Mouse (Mus musculus) kidney, postnatal 4 days (tissue): ENCODE measurements around the gene Dolpp1.
A peak's percentile ranks its signal among the peaks of the same experiment; 100 is the strongest.

Experiments
- DNase-seq, 2 experiments: peaks; one replicate each; pipeline ENCODE4 v3.0.0; 2021; ENCODE audit warnings: mixed read lengths in 2 of 2

Gene Dolpp1

GRCm38 (mm10) chr2:30392114-30392576 is at the start of gene Dolpp1:
Gene Dolpp1 (plus strand): TSS chr2:30392254.
- DNase-seq: peak; percentile 96 to 99

GRCm38 (mm10) chr2:30342544-30342943 is 49.5 kb upstream of the Dolpp1 start:
- no peak for DNase-seq

- DNase-seq: peak in 1 of 2 experiments; percentile 33
Observed at GRCm38 (mm10) chr2:30343601-30344137, 48.4 kb upstream of the Dolpp1 start.

- DNase-seq: no peak
Observed at GRCm38 (mm10) chr2:30345971-30346676, 45.9 kb upstream of the Dolpp1 start.

DNA sequence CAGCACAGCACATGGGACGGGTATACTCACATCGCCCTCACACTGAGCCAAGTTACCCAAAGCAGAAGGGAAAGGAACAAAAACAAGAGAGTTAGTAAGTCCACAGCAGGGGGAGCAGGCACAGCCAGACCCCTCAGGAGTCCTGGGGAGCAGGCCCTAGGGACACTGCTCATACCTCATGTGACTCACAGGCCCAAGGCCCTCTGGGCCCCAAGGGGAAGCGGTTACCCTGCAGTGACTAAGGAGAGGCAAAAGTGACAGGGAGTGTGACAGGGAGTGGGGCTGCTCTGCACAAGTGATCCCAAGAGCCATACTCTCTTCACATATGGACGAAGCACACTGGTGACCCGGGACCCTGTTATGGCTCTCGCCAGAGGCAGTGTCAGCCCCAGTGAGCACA is 42.9 kb upstream of the Dolpp1 start:
- DNase-seq: no peak

GRCm38 (mm10) chr2:30351149-30351548 is 40.9 kb upstream of the Dolpp1 start:
- DNase-seq: peak in 1 of 2 experiments; percentile 37

GRCm38 (mm10) chr2:30355861-30356260 is 36.2 kb upstream of the Dolpp1 start:
- DNase-seq: no peak

DNA sequence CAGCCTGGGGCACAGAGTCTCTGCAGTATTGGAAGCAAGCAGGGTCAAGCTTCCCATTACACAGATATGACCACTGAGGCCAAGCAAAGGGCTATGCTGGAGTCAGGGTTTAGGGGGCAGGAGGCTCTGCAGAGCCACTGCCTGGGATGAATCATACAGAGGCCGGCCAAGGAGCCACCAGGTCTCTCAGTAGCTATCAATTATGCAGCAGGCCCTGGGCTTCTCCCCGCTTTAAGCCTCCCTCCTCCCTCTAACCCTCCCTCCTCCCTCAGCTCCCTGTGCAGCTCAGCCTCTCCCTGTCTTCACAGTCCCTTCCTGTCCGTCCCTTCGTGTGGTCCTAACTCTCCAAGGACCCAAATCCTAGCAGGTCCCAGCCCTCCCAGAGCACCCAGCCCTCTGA is 35.8 kb upstream of the Dolpp1 start:
- DNase-seq: no peak

- DNase-seq: no peak
Observed at GRCm38 (mm10) chr2:30356906-30357305, 35.1 kb upstream of the Dolpp1 start.

DNA sequence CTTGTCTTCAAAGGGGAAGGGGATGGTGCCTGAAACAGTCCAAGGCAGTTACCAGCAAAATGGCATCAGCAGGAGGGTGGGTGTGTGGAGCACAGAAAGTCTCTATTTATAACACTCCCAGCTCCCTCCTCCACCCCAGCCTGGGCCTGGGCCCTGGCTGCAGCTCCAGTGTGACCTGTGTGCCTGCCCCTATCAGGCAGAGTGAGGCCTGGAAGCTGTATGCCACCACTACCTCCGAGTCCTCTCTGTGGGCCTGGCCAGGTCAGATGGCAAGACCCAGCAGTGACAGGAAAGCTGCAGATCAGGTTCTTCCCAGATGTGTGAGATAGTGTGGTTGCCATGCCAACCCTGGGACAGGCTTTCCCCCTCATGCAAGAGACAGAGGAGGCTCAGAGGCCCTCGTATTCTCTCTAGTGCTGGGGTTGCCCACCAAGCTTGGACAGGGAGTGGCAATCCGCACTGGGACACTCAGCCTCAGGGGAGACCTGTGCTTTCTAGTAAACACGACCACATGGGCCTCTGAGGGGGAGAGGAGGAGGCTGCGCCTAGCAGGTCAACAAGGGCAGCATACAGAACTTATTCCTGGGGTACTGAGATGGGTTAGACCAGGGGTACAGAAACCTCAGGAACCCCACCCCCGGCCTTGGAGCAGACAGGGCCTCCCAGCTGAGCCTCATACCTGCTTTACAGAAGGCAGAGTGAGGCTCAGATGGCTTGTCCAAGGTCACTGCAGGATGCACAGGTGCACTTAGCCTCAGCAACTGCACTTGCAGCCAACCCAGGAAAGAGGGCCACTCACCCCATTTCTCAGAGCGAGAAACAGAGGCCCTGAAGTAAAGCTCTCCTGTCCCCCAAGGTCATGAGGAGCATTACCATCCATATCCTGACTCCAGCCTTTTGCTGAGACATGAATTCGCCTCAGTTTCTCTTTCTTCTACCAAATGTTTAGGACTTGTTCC is 34.2 kb upstream of the Dolpp1 start:
- DNase-seq: peak in 1 of 2 experiments; percentile 27

DNA sequence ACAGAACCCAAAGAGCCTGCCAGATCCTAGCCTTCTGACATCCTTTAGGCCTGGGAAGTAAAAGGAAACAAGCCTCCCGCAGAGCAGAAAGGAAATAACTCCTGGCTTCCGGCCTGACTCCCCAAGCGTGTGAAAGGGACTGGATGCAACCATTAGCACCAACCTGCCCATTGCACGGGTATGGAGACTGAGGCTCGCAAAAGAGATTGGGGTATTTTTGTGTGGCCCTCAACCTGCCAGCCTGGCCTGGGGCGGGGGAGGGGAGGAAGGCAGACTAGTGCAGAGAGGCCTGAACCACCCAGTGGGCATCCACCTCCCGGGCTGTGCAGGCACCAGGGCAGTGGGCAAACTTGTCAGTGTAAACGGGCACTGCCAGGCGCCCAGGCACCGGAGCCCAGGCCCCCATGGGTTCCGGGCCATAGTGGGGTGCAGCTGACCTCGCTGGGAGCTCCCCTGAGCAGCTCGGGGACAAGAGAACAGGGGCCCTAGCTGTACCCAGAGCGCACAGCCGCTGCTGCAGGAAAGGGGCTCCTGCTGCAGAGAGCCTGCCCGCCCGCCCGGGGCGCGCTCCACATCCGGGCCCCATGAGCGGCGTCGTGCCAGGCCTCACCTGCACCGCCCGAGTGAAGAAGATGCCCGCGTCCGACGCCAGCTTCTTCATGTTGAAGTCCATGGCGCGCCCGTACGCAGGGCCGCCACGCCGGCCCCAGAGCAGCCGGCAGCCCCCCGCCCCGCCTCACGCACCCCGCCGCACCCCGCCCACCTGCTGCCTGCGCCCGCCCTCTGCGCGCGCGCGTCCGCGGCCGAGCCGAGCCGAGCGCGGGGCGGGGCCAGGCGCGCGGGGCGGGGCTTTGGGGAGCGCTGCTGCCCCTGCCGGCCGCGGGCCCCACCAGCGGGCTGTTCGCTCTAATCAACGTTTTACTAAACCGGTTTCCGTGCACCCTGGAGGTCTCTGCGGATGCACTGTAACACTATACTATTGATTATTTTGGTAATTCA is 33.2 kb upstream of the Dolpp1 start, which contains the start of gene Sh3glb2:
Gene Sh3glb2 (minus strand): TSS at position 805 of the 999 bp plus-strand sequence.
- DNase-seq: peak; percentile 92 to 95

DNA sequence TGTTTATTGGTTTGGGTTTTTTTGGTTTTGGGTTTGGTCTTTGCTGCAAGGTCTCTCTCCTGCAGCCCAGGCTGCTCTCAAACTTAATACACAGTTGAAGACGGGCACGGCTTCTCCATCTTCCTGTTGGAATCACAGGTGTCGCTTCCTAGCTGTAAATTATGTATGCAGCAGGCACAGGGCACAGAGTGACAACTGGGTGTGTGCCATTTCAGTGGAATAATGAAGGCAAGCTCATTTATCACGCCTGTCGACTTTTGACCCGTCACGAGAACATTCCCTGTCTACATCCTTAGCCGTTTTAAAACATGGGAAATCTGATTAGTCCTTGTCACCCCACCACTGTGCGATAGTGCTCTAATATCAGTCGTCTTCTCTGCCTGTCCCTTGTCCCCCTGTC is 31.4 kb upstream of the Dolpp1 start:
- DNase-seq: no peak

GRCm38 (mm10) chr2:30362865-30363264 is 29.2 kb upstream of the Dolpp1 start:
- DNase-seq: no peak

DNA sequence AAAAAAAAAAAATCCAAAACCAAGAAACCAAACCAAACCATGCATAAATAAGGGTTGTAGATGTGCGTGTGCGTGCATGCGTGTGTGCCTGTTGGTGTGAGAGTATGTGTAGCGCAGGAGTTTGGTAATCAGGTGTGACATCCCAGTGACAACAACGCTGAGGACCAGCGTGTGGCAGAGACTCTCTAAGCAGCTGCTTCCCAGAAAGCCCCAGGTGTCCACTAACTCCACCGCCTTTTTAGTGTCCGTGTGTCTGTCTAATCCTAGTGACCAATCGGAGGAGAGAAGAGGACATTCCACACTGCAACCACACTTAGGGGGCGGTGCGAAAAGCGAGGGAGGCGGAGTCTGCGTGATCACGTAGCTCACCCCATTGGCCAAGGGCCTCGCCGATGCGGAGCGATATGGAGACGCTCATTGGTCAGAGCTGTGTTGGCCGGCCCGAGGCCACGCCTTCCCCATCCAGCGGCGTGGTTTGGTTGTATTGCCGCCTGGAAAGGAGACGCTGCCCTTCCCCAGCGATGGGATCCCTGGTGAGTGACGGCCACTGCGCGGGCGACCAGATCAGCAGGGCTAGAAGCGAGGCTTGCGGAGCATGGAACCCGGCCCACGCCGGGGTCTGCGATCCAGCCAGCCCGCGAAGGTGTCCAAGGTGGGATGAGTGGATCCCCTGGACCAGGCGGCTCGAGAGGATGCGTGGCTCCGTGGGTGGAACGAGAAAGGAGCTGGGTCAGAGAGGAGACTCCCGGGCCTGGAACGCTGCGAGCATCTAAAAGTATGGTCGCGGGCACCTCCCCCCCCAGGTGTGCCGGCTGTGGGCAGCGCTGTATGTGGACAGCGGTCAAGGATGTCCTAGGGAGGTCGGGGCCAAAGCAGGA is 28.0 kb upstream of the Dolpp1 start, which contains the start of gene Miga2:
Gene Miga2 (plus strand): TSS at position 461 of the 878 bp plus-strand sequence.
- peak; percentile 99 for DNase-seq

DNA sequence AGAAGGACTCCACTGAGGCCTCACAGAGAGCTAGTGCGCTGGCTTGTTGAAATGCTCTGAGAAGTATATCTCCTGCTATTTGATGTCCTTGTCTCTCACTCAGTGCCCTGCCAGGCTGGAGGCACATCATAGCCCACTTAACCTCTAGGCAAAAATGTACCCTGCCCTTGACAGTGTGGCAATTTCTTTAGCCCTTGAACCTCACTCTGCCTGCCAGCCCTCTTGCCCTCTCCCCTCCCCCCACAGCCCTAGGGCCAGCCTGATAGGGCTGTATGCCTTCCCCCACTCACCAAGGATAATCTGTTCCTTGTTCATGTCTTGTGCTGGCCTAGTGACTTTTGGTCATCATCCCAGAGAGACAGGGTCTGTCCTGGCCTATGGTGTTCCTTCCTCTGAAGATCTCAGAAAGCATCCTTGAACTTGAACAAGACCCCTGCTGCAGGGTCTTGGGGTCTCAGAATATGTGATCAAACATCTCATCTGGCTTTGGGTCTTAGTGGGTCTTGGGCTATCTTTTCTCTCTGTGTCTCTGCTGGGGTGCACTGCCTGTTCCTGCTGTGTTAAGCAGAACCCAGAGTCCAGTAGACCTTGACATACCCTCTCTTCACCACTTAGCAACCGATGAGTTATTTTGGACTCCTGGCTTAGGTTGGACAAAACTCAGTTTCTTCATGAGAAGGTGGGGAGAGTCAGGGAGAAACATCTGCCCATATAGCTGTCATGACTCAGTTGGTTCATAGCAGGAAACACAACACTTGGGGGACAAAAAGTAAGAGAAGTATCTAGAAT is 26.6 kb upstream of the Dolpp1 start:
- DNase-seq: no peak

- DNase-seq: peak in 1 of 2 experiments; percentile 38
Observed at GRCm38 (mm10) chr2:30366203-30366602, 25.9 kb upstream of the Dolpp1 start.

- no peak for DNase-seq
Observed at GRCm38 (mm10) chr2:30371544-30371943, 20.5 kb upstream of the Dolpp1 start.

- DNase-seq: no peak
Observed at GRCm38 (mm10) chr2:30372726-30373125, 19.3 kb upstream of the Dolpp1 start.

GRCm38 (mm10) chr2:30375893-30376292 is 16.2 kb upstream of the Dolpp1 start:
- no peak for DNase-seq

DNA sequence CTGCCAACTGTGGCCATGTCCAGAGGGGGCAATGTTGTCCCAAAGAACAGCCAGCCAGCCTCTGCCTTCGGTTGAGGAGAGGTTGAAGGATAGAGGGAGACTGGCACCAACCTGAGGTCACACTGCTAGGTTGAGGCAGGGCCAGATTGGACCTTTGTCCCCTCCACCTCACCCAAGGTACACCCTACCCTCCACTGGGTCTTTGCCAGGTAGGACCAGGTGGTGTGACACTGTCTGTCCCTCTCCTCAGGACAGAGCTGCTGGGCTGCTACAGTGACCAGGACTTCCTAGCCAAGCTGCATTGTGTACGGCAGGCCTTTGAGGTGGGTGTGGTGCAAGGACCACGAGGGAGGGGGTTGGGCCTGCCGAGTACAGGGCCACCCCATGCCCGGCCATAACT is 14.3 kb upstream of the Dolpp1 start:
- no peak for DNase-seq
